Mouse (Mus musculus): Measurements from ENCODE around the gene Pitpnc1.

DNA sequence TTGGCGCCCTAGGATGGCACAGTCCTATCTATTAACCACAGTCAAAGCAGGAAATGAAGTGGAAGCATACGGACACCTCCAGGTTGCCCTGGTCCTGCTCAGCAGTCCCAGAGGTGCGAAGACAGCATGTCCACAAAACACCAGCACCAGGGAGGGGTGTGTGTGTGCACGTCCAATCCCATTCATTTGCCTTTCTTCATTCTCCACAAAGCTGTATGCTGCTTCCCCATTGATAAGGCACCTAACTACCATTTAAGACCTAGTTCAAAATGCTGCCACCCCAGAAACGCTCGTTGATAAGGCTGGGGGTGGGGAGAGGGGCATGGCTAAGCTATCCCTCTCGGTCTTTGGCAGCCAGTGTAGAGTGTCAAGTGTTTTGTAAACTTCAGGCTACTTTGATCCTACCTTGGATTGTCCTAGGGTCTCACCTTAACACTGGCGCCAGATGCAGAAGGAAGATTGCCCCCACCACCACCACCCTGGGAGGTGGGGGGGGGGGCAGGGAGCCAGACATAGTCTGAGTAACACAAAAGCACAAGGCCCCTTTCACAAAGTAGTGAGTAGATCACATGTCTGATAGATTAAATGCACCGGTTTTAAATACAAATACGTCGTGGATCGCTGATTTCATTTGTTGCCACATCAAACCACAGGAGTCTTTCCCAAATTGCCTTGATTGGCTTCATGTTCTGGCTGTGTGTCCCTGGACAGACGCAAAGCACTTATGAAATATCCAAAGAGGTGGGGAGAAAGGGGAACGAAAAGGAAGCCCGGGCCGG lies 2.1 kb downstream of the Pitpnc1 start:
- TF ChIP-seq POLR2A (IDR thresholded peaks at IDR 0.05; ENCODE audit: borderline replicate concordance, control insufficient read depth, low read depth, low read length) (no peak), CTCF (IDR thresholded peaks at IDR 0.05; ENCODE audit: control insufficient read depth, insufficient read depth, low read length) (no peak)

All from bone marrow, adult 2 months (tissue).